Mouse (Mus musculus) kidney, adult 2 months (tissue): ENCODE data around the gene Cyp26b1. TPM values are rescaled to one million over a fixed set of nuclear protein-coding genes. Genes with fewer than 3 reads are reported as not detected.
A peak's percentile ranks its signal among the peaks of the same experiment; 100 is the strongest.

Source experiments
- DNase-seq: peaks from one replicate; pipeline ENCODE4 v3.0.0; 2021
- H3K27ac ChIP-seq: fragments of 200-500 bp; 2 replicates; pipeline ENCODE4 v1.5.1; 2012; ENCODE audit warnings: low read depth, low read length, control low read depth, inconsistent platforms; ENCODE audit not compliant: insufficient read depth
- H3K27me3 ChIP-seq: fragments of 200-500 bp; replicated peaks from 2 replicates; pipeline ENCODE4 v1.6.1; 2012; ENCODE audit warnings: mild to moderate bottlenecking, moderate library complexity, low read length, inconsistent platforms; ENCODE audit not compliant: control insufficient read depth, insufficient read depth
- H3K36me3 ChIP-seq: fragments of 200-500 bp; 2 replicates; pipeline ENCODE4 v1.6.1; 2012; ENCODE audit warnings: mild to moderate bottlenecking, moderate library complexity, low read length, inconsistent platforms; ENCODE audit not compliant: control insufficient read depth, insufficient read depth
- H3K4me1 ChIP-seq: fragments of 200-500 bp; 2 replicates; pipeline ENCODE4 v1.6.1; 2011; ENCODE audit warnings: low read length; ENCODE audit not compliant: control insufficient read depth, insufficient read depth
- H3K4me3 ChIP-seq: fragments of 200-500 bp; 2 replicates; pipeline ENCODE4 v1.5.1; 2011; ENCODE audit warnings: mild to moderate bottlenecking, low read depth, low read length, control low read depth; ENCODE audit not compliant: insufficient read depth
- CTCF ChIP-seq: fragments of 200-500 bp; conservative IDR thresholded peaks from 2 replicates; pipeline ENCODE4 v1.5.1; 2011; ENCODE audit warnings: low read depth, mild to moderate bottlenecking, control low read depth, low read length, moderate library complexity, mixed read lengths; ENCODE audit not compliant: insufficient read depth, insufficient read length
- POLR2A ChIP-seq: fragments of 200-500 bp; IDR thresholded peaks from one replicate; pipeline ENCODE4 v1.6.1; 2011; ENCODE audit warnings: low read depth, low read length, control low read depth
- WGBS: fragments of 180-500 bp; shearing (Covaris S2); methylation state at CpG from one replicate; pipeline ENCODE4 v1.1.7; 2018; 5-methylcytosine and 5-hydroxymethylcytosine counted together
- polyA plus RNA-seq: library from polyadenylated mRNA; depleted of rRNA; stranded (reverse); fragments of >200 nt; gene quantifications from 2 replicates; pipeline ENCODE4 v1.2.3, GENCODE M21; 2012; rRNA removed

Cyp26b1 gene
- 0.60 and 2.0 TPM in 2 replicates for polyA plus RNA-seq

GRCm38 (mm10) chr6:84593693-84594092 lies at the start of gene Cyp26b1:
Gene Cyp26b1, minus strand, starts transcription at chr6:84593908.
- 90% methylated on average over 10 of the region's 10 CpGs for WGBS
- peaks cover 8% of the 10 kb centered on the region for H3K4me1 ChIP-seq
- DNase-seq, result no peak
- no peak within 1 kb of the TSS for H3K27ac ChIP-seq
- no peak for TF ChIP-seq CTCF
- TF ChIP-seq POLR2A, result no peak
- H3K27me3 ChIP-seq, result peaks cover 1% of the 10 kb centered on the region; the same call in 1 of the 2 replicates
- H3K4me3 ChIP-seq, result no peak within 1 kb of the TSS
- H3K36me3 ChIP-seq, result no peaks in the 10 kb centered on the region

GRCm38 (mm10) chr6:84641062-84641431 lies 47.3 kb upstream of the Cyp26b1 start:
- Histone ChIP-seq H3K36me3 (no peaks in the 10 kb centered on the region), H3K27ac (no peak overlapping the region), H3K4me1 (peaks cover 8% of the 10 kb centered on the region), H3K4me3 (no peak overlapping the region), H3K27me3 (no peaks in the 10 kb centered on the region)
- WGBS, result 35% methylated on average over 4 of the region's 4 CpGs
- TF ChIP-seq CTCF (0 out of 2 replicates have a peak, but pooled peaks have one; percentile 2), POLR2A (no peak)
- DNase-seq, result no peak

GRCm38 (mm10) chr6:84640324-84641061 lies 46.8 kb upstream of the Cyp26b1 start:
- H3K4me3 ChIP-seq, result no peak overlapping the region
- no peak for TF ChIP-seq POLR2A
- no peak for TF ChIP-seq CTCF
- peaks cover 8% of the 10 kb centered on the region for H3K4me1 ChIP-seq
- DNase-seq, result peak; percentile 70
- no peaks in the 10 kb centered on the region for H3K27me3 ChIP-seq
- H3K36me3 ChIP-seq, result no peaks in the 10 kb centered on the region
- H3K27ac ChIP-seq, result no peak overlapping the region
- WGBS, result 37% methylated on average over 9 of the region's 9 CpGs

- H3K36me3 ChIP-seq, result no peaks in the 10 kb centered on the region
- no peak overlapping the region for H3K27ac ChIP-seq
- H3K4me3 ChIP-seq, result no peak overlapping the region
- TF ChIP-seq POLR2A (no peak), CTCF (no peak)
- no peaks in the 10 kb centered on the region for H3K27me3 ChIP-seq
- DNase-seq, result peak; percentile 90
- peaks cover 8% of the 10 kb centered on the region for H3K4me1 ChIP-seq
Measured at GRCm38 (mm10) chr6:84638206-84638605, 44.5 kb upstream of the Cyp26b1 start.

- no peak for DNase-seq
- H3K27ac ChIP-seq, result no peak overlapping the region
- no peaks in the 10 kb centered on the region for H3K36me3 ChIP-seq
- 89% methylated on average over 2 of the region's 2 CpGs for WGBS
- no peaks in the 10 kb centered on the region for H3K27me3 ChIP-seq
- TF ChIP-seq POLR2A (no peak), CTCF (no peak)
- H3K4me1 ChIP-seq, result no peaks in the 10 kb centered on the region
- H3K4me3 ChIP-seq, result no peak overlapping the region
Measured at GRCm38 (mm10) chr6:84631588-84631987, 37.9 kb upstream of the Cyp26b1 start.

GRCm38 (mm10) chr6:84630276-84630675 lies 36.6 kb upstream of the Cyp26b1 start:
- DNase-seq, result peak; percentile 51
- no peaks in the 10 kb centered on the region for H3K4me1 ChIP-seq
- no peak overlapping the region for H3K4me3 ChIP-seq
- WGBS, result 29% methylated on average over 1 of the region's 1 CpGs
- H3K27ac ChIP-seq, result no peak overlapping the region
- H3K27me3 ChIP-seq, result no peaks in the 10 kb centered on the region
- TF ChIP-seq POLR2A (no peak), CTCF (no peak)
- no peaks in the 10 kb centered on the region for H3K36me3 ChIP-seq

- no peak overlapping the region for H3K4me3 ChIP-seq
- H3K4me1 ChIP-seq, result no peaks in the 10 kb centered on the region
- DNase-seq, result no peak
- H3K27me3 ChIP-seq, result no peaks in the 10 kb centered on the region
- H3K36me3 ChIP-seq, result no peaks in the 10 kb centered on the region
- no peak overlapping the region for H3K27ac ChIP-seq
- TF ChIP-seq POLR2A (no peak), CTCF (no peak)
- WGBS, result 95% methylated on average over 5 of the region's 5 CpGs
Measured at GRCm38 (mm10) chr6:84628831-84629230, 35.1 kb upstream of the Cyp26b1 start.
